Mouse (Mus musculus) layer of hippocampus, adult 8-10 months (tissue): ENCODE measurements around the gene Hnrnph2. TPM values are rescaled to one million over a fixed set of nuclear protein-coding genes. Genes with fewer than 3 reads are reported as not detected.

Source experiments
- DNase-seq, 2 experiments: peaks; one replicate each; pipeline ENCODE4 v3.0.0; 2022; ENCODE audit warnings: low spot score in 2 of 2
- total RNA-seq, 4 experiments: library from RNA; stranded (reverse); gene quantifications; 2 replicates each; pipeline ENCODE4 v1.2.4; 2022

The Hnrnph2 gene
- total RNA-seq, result 100 to 1,000 TPM; 149 to 162 (median 155) TPM

DNA sequence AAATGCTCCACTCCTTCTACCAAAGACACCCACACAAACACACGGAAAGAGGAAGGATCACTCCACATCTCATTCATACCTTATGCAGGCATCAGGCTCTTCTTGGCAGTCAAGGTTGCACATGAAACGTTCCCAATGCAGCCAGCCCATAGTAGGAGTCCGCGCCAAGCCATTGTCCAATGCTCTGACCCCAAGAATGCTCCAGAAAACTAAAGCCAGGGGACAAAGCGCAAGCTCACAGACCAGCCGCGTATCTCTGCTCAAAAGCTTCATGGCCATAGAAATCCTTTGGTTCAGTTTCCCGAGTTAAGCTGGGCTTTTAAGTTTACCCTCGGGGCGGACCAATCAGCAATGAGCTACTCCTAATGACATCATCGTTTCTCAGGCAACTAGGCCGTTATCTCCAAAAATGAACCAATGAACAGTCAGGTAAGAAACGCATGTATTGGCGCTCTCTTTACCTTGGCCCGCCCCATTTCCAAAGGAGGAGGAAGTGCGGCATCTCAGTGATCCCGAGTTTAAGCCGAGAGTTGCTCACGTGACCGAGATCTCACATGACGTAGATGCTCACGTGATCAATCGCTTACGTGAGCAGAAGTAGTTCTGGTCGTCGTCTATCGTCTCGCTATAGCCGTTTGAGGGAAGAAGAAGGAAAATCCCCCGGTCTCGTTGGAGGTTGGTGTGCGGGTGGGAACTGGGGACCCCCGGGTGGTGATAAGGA is at the start of gene Hnrnph2, which contains the start of gene Gla:
Gene Hnrnph2 (plus strand): TSS at position 521 of the 721 bp plus-strand sequence.
Gene Gla (minus strand): TSS at position 467 of the 721 bp plus-strand sequence.
- peak; percentile 92 to 94 for DNase-seq

DNA sequence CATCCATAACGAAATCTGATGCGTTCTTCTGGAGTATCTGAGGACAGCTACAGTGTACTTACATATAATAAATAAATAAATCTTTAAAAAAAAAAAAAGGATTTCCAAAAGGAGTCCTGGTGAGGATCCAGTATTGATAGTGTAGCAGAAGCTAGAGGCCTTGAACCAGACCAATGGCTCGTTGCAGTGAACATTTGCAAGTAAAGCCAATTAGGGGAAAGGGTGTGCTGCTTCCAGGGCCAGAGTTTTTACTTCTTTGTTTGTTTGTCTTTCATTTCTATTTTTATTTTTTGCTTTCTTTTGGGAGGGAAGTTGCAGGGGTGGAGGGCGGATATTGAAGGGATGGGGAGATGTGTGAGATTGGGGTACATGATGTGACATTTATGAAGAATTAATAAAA is 47.7 kb upstream of the Hnrnph2 start:
- DNase-seq, result no peak

DNA sequence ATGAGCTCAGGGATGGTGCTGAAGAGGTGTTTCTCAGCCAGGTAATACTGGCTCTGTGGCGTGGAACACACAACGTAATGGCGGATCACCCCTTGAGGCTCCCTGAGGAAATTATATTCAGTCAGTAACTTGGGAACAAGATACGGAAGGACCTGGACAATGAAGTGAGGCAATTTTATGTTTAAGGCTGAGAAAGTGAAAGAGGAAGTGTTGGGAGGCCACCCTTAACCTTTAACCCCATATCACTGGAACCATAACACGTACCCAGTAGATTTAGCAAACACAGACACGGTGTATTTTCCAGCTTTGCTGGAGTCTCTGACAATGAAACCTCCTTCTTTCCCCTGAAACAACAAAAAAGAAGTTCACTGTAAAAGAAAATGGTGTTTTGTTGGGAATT is 46.6 kb upstream of the Hnrnph2 start:
- DNase-seq, result no peak

DNA sequence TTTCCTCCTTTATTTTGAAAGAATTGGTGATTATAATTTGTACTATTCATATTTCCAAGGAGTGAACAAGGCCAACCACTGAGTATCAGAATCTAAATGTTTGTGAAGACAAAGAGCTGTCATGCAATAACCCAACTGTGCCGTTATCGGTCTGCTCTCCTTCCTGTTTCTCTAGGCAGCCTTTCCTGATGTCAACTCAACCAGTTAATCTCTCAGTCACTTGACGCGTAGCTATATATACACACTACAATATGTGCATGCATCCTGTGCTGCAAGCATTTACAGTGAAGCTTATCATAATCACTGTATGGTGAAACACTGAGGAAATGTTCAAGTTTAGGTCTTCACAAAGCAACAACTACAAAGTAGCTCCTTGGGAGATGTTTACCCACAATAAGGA is 36.7 kb upstream of the Hnrnph2 start:
- no peak for DNase-seq

DNA sequence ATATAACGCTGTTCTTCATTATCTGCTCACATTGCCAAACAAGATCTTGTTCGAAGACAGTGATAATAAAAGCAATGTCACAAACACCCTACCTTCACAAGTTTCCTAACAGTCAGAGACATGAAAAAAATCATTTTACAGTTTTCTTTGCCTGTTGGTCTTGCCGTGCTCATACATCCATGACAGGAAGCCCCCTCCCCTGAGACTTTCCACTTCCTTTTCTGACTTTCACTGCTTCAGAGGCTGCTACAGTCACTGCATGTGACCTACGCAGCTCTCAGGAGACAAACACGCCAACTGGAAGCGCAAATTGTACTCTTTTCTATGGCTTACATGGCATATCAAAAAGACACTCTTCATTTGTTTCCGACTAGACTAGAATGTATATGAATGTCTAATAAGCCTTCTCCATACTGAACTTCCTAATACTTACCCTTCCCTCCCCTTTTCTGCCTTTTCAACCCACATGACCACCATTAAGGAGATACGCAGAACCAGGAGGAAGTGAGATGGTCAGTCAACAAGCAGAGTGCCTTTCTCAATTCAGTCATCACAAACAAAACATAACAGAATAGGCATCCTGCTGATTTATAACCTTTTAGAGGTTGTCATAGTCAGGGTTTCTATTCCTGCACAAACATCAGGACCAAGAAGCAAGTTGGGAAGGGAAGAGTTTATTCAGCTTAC is 34.3 kb upstream of the Hnrnph2 start:
- DNase-seq, result no peak

DNA sequence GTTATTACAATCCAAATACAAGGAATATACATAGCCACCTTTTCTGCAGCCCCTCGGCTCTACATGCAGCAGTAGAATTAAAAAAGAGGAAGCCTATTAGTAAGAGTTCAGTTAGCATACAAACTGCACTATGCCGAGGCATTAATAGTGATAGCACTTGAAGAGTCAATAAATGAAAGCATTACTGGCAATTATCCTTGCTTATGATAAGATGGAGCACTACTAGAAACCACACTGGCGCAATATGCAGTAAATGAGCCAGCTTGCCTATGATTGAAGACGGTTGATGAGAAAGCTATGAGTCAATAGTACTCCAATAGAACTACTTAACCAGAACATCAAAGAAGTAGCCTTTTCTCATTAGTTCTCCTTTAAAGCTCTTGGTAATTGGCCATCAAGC is 23.1 kb upstream of the Hnrnph2 start:
- DNase-seq, result no peak

DNA sequence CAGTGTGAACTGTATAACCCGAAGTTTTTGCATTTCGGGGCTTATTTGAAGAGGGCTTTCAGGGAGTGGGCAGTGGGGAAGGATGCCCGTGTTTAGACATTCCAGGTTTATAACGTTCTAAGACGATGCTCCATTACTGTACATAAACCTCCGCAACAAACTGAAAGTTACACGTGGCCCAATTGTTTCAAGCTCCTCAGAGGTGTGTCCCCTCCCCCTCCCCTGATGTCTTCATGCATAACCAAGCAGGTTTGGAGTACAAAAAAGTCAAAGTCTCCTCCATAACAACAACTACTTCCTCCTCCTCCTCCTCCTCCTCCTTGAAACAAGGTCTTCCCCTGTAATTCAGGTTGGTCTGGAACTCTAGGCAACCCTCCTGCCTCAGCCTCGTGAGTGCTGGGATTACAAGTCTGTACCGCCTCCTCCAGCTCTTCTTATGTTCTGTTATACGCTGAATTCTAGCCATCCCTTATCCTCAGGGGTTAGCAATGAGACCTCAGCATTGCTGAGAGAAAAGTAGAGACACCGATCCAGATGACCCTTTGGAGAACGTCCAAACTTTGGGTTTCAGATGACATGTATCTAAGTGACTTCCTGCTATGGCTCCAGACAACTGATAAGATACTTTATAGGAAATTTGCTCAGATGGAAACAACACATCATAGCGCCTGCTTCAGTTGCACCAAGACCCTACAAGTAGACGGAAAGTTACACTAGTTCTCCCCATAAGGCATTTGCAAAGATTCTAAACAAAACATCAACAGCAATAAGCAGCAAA is 20.3 kb upstream of the Hnrnph2 start:
- no peak for DNase-seq

DNA sequence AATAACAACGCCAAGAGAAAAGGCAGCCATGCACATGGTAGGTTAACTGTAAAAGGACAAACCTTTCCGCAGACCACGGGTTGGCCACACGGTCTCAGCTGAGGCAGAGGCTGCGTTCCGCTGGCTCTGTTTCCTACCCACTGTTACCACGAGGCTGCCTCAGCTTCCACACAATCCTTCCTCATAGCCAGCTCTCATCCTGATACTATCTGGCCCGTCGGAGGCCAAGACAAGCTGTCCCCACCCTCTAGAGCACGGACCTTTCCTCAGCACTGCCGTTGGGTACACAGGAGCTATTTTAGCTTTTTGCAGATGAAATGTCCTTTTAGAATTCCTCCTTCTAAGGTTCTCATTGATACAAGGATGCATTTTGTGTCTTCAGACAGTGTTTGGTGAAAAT is 18.7 kb upstream of the Hnrnph2 start:
- DNase-seq, result no peak

DNA sequence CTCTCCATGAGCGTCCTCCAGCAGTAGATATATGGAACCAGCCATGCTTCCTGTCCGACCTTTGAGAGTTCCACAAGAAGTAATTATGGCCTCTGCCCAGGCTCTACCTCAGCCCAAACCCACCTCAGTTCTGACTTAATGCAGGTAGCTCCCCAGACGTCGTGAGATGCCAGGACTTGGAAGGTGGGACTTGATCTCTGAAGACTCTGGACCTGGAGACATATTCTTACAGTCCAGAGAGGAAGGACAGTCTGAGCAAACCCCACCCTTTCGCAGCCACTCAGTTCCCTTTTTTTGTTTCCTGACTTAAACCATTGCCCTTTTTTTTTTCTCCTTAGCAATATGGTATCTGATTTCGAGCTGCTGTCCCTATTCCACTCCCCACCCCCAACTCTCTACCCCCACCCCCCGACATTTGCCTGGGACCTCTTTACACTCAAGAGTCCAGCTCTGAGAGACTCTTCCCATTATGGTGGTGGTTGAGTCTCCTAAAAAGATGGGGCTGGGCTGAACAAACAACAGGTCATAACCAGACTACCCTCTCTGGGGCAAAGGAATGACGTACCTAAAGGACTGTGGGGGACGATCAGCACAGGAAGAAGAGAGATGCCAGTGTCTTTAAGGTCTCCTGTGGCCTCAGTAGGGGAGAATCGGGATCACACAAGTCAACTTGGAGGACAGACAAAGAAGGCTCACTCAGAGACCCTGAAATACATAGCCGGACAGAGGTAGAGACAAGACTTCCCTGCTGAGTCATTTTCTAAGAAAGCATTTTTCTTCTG is 17.9 kb upstream of the Hnrnph2 start, which contains the start of gene Btk:
Gene Btk (minus strand): TSS at position 683 of the 782 bp plus-strand sequence.
- no peak for DNase-seq

DNA sequence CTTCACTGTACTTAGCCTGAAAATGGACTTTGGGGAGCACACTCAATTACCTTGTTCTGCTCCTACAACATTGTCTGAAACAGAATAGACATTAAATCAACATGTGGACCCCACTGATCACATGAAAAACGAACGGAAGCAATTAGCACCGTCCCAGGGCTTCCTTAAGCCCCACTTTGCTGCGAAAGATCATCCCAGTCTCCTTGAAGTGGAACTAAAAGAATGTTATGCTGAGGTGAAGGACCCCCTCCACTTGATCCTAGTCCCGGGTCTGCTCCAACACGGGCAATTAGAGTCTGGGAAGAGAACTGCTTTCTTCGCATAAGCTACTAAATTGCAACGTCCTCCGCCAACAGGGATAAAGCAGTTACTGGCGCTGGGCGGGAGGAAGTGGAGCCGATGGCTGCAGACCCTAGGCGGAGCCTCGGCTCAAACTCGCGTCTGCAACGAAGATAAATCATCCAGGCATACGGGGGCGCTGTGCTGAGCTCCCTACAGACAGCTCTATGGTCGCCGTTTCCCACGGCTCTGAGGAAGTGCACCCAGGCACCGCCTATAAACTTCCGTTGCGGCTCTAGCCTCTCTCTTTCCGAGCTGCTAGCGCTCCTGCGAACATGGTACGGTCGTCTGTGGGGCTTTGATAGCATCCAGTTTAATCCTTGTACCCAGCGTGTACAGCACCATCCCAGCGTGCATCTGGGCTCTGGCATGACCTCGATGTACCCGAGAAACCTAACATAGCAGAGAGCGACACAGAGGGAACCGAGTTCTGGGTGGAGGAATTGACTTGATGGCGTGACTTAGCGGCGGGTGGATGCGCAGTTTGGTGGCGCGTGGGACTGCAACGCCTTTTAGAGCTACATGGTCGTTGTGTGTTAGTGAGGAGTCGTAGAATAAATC is 15.6 kb upstream of the Hnrnph2 start, which contains the start of gene Rpl36a:
Gene Rpl36a (plus strand): TSS at position 552 of the 900 bp plus-strand sequence.
- peak; percentile 85 to 89 for DNase-seq

DNA sequence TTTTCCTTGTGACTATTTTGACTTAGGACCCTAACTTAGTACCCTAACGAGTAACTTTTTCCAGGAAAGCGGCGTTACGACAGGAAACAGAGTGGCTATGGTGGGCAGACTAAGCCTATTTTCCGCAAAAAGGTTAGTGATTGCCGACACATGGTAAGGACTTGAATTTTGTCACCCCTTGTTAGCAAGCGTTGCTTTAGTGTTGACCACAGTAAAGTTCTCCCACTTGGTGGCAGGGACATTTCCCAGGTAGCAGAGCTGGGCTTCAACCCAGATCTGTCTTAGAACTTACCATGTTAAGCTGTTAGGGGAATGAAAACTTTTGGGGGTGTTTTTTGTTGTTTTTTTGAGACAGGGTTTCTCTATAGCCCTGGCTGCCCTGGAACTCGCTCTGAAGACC is 14.5 kb upstream of the Hnrnph2 start:
- DNase-seq, result no peak

DNA sequence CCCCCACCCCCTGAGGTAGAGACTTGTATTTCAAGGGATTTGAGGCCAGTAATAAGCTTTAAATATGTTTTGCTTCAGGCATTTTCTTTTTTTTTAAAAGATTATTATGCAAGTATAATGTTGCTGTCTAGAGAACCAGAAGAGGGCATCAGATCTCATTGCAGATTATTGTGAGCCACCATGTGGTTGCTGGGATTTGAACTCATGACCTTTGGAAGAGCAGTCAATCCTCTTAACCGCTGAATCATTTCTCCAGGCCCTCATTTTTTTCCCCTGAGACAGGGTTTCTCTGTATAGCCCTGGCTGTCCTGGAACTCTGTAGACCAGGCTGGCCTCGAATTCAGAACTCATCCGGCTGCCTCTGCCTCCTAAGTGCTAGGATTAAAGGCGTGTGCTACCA is 12.7 kb upstream of the Hnrnph2 start:
- DNase-seq, result no peak

DNA sequence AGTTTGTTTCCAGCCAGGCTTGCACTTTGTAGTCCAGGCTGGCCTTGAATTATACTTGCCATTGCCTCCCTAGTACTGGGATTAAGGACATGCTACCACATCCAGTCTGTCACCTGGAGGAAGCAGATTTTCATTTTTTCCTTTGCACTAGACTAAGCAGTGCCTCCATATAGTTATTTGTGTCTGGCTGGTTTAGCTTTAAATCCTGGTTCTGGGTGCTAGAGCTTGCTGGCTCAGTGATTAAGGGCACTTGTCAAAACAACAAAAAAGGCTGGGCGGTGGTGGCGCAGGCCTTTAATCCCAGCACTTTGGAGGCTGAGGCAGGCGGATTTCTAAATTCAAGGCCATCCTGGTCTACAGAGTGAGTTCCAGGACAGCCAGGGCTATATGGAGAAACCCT is 12.0 kb upstream of the Hnrnph2 start:
- no peak for DNase-seq

DNA sequence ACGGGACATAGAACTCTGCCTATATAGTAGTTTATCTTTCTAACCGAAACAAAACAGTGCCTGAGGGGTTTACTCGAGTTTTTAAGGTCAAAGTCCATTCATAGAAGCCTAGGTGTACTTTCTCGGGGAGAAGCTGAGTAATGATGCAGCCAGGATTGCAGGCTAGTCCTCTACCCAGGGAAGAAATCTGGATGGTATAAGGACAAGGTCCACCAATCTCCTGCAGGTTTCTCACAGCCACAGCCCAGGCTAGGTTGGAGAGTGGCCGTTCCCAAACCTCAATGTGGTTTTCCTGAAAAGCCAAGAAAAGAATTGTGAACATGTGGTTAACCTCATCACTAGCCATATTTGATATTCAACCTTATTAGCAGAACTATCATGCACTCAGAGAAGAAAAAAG is 11.1 kb upstream of the Hnrnph2 start:
- DNase-seq, result no peak

DNA sequence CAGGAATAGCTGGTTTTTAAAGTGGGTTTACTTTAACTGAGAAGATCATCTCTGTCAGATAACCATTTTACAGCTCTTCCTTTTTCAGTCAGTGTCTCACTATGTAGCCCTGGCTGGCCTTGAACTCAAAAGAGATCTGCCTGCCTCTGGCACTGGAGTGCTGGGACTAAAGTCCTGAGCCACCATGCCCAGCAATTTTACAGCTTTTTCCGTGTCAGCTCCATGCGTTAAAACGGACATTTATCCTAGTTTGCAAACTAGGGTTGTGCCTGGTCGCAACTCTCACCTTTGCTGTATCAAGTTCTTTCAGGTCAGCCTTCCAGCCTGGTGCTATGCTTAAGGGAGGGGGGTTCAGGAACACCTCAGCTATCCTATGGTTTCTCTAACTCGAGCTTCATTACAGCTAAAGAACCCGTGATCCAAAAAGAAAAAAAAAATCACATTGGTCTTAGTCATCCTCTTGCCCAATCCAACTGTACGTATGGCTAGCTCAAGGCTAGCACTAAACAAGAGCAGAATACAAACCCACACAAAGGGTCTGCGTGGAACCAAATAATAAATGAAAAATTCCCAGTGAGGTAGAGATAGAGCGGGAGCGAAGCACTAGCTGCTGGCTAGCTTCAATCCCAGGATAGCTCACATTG is 935 bp upstream of the Hnrnph2 start:
- no peak for DNase-seq

DNA sequence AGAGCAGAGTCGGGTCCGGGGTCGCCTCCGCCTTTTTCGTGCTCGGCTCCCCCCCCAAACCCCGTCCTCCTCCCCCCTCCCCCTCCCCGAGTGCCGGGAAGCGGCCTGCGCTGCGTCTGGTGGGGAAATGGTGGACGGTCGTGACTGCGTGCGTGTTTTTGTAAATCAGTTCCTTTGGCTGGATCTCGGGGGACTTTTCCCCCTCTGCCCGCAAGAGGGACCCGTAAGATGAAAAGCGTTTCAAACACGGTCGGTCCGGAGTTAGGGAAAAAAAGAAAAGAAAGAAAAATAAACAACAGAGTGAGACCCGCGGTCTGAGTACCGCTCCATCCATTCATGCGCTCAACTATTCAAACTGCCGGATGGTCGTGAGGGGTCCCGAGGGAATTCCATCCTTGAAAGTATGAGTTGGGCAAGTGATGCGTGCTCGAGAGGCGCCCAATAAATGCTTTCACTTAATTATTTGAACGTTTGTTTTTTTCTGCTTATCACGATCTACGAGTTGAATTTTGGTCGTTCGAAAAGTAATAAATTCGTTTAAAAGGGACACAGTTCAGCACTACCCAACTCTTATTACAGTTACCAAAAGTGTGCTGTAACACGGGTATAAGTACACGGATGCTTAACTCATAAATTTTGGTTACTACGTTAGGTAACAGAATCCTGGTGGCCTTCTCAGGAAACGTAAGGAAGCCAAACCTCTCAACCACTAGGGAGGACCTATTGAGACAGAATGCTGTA is 571 bp downstream of the Hnrnph2 start:
- DNase-seq, result no peak

DNA sequence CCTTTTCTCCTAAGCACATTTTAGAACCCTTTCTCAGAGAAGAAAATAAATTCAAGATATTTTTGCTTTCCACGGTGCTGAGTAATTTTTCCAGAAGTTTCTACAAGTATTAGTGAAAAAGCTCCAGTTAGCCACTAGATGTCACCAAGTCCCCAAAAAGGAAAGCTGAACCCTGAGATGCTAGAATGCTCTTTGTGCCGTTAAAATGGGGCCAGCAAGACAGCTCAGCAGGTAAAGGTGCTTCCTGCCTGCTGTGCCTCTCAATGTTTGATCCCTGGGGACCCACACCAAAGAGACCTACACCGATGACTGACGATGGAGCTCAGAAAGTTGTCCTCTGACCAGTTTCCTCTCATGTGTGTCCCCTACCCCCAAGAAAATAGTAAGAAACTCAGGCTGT is 8.5 kb downstream of the Hnrnph2 start:
- no peak for DNase-seq

DNA sequence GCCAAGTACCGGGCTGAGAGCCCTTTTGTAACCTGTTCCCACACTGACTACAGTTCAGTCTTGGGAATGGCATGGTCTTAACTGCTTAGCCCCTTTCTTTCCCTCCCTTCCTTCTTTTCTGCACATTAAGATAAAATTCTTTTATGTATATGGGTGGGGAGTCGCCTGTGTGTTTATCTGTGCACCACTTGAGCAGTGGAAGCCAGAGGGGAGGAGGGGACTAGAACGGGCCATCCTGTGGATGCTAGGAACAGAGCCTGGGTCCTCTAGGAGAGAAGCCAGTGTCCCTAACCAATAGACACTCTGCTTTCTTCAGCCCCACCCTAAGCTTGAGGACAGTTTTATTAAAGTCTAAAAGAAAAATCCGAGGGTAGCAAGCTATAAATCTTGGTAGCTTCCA is 10.0 kb downstream of the Hnrnph2 start:
- DNase-seq, result no peak
